Mouse (Mus musculus) 416B (cell line): Measurements from ENCODE around the gene Srsf9.

Source experiments
- DNase-seq: peaks from one replicate; pipeline ENCODE4 v3.0.0; 2011; ENCODE audit warnings: low read depth

Srsf9 gene

DNA sequence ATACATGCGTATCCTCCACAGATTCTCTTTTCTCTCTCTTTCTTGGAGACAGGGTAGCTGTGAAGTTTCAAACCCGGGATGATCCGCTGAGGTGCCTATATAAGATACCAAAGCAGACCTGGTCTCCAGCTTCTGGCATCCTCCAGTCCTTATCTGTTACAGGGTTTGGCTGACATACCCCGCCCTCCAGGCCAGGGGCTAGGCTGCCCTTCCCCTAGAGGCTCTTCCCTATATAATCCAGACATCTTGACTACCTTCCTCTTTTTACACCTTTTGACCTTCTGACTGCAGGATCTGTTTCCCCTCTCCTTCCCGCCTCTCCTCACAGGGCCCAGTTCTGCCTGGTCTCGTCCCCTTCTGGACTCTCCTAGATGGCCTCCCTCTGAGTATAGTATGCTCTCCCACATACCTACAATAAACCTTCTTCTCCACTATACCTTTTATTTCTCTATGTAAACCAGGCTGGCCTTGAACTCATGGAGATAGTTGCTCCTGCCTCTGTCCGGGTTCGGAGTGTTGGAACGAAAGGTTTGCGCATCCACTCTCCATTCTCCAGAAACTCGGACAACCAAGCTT, 633 bp upstream of the Srsf9 start:
- no peak for DNase-seq

DNA sequence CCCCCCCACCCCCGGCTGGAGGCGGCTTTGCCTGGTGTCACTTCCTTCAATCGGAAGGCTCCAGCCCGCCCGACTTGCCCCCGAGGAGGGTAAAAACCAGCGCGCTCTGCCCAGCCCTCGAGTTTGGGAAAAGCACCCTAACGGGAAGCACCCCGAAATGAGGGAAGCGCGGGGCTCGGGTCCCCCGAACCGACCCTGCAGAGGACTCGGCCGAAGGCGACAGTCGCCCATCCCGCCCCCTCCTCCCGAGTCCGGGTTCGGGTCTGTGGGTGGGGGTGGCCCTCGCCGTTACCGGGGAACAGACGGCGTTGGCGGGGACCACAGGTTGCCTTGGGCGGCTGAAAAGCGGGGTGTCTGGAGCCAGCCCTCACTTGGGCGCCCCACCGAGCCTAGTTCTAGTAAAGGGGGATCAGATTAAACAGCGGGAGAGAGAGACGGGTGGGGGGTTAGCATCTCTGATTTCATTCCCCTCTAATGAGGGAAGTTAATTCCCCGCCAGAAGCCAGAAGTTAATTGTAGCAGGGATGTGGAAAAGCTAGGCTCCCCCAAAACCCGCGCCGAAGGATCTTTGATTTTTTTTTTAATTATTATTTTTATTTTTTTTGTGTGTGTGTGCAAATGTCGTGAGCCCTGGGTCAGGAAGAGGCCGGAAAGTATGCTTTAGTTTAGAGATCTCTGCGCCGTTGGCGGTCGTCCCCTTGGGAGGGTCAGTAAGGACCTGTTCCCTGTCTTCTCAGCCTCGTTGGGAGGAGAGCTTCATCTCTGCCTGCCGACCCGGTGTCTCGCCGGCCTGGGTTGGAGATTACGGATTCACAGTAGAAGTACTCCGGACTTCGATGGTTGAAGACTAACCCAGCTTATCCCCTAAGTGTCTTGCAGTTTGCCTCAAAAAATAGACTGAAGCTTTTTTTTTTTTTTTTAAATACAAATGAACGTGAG, 902 bp downstream of the Srsf9 start:
- peak; percentile 44 for DNase-seq

DNA sequence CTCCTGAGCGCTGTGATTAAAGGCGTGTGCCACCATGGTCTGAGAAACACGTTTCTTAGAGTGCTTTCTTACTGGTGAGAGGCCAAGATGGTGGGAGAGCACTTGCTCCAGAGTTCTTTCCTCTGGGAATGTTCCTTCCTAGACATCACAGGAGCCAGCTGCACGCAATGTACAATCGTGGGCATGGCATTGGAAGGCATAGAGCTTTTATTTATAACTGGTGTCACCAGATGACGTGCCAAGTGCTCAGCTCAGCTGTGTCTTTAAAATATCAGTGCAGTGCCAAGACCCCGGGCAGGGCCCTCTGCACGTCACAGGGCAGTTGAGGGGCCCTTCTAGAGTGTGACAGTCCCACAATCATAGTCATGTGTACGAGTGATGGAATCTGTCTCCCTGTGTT, 4.0 kb downstream of the Srsf9 start:
- DNase-seq = no peak

DNA sequence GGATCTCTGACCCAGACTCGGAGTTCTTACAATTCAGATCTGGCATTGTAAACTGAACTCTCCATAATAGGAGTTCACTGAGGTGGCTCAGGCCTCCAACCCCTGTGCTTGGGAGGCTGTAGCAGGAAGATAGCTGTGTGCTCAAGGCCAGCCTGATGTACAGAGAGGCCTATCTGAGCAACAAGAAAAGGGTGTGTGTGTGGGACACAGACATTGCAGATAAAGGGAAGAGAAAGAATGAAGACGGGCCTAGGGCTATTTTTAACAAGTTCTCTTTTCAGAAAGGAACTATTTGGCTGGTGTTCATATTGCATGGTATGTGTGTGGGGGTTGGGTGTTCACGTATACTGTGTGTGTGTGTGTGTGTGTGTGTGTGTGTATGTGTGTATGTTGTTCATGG, 6.6 kb downstream of the Srsf9 start:
- no peak for DNase-seq

DNA sequence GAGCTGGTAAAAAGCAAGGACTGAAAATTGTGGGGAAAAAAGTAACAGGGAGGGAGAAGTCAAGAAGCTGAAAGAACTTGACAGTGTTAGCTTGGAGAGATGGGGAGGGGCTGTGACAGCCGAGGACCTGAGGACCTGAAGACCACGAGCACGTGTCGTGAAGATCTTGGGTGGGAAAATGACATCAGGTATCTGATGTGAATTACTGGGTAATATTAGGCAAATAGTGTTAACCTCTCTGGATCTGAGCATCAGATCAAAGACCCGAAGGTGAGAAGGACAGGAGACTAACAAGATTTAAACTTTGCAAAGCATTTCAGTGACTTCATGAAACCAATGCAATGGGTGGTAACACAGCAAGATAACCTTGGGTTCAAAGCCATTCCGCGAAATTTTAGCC, 13.0 kb downstream of the Srsf9 start:
- DNase-seq = no peak

DNA sequence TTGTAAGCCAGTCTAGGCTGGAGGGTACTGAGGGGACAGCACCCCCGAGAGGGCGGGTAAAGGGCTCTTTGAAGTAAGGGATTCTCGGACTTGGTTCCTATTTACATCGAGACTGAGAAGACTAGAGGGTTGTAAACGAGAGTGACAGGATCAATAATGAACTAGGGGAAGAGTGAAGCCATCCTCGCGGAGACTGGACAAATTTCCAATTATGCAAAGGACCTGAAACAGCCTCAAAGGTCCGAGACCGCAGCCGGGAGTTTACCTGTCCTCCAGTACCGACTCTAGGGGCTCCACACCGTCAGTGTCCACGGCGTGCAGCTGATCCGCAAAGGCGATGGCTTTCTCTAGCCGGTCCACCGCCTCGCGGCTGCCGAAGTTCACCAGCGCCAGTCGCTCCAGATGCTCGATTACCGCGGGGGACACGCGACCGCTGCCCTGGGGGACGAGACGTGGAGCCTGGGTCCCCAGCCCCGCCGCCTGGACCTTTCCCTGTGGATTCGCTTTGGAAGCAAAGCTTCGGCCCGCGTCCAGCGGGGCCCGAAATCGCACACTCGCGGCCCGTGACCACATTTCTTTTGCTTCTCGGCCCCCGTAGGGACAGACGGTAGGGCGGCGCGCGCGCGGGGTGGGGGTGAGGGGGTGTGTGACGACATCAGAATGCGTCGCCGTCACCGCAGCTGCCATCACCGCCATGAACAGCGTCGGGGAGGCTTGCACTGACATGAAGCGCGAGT, 13.8 kb downstream of the Srsf9 start, which contains the start of the genes Gatc and Triap1:
Gatc (minus strand) TSS at position 602 of the 737 bp plus-strand sequence.
Triap1 (plus strand) TSS at position 649 of the 737 bp plus-strand sequence.
- DNase-seq = peak; percentile 90

DNA sequence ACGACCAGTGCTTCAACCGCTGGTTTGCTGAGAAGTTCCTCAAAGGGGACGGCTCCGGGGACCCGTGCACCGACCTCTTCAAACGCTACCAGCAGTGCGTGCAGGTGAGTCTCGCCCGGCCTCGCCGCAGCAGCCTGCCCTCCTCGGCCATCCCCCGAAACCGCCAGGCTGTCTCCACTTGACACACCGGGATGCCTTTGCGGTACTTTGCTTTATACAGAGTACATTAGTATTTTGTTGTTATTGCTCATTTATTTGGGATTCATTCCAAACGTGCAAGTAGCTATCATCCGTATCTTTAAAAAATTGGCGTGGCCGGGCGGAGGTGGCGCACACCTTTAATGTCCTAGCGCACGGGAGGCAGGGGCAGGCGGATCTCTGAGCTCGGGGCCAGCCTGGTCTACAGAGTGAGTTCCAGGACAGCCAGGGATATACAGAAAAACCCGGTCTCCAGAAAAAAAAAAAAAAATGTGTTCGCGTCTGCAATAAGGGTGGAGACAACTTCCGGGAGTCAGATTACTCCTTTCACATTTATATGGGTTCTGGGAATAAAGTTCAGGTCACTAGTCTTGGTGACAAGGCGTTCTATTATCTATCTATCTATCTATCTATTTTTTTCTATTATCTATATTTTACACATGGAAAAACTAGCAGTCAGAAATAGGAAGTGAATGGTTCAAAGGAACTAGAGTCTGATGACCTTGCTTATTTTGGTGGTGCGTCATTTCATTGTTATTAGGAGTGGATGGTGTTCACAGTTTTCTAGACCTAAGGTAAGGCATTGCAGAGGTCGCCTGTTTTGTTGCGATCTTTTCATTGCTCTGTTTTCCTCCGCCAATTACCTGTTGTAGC, 14.6 kb downstream of the Srsf9 start:
- peak; percentile 33 for DNase-seq

DNA sequence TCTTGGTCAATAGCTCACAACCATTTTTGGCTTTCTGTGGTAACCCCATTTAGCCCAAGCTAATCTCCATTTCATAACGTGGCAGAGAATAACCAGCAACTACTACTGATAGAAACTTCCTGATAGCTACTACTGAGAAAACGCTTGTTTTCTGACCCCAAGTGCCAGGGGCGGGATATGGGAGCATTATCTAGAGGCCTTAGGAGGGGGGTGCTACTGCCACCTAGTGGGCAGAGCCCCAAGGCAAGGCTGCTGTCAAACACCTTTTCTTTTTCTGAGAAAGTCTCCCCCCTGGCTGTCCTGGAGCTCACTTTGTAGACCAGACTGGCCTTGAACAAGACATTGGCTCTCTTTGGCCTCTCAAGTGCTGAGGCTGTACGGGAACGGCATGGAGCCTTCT, 20.6 kb downstream of the Srsf9 start:
- peak; percentile 93 for DNase-seq

DNA sequence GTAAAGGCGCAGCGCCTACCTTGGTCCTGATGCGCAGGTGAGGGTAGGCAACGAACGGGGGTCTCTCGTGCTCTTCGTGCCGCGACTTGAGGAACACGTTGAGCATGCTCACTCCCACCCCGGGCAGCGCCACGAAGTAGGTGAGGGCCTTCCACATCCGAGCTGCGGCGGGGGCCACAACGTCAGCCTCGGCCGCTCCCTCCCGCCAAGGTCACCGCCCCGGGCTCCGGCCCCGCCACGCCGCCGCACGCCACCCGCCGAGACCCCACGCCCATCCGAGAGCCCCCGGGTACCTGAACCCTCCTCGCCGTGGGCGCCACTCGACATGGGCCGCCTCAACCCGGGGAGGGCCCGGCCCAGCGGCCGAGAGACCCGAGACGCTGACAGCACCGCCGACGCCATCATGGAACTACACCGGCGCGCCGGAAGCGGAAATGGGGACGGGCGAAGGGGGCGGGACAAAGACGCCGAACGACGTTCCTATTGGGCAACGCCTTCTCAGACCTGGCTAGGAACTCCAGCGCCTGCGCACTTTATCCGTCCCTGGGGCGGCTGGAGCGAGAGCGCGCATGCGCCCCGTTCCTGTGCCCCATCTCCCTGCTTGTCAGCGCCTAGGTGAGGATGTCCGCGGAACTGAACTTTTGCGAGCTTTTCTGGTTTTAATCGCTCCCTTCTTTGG, 21.7 kb downstream of the Srsf9 start, which contains the start of gene Cox6a1:
Cox6a1 (minus strand) TSS at position 436 of the 679 bp plus-strand sequence.
- DNase-seq = peak; percentile 98

DNA sequence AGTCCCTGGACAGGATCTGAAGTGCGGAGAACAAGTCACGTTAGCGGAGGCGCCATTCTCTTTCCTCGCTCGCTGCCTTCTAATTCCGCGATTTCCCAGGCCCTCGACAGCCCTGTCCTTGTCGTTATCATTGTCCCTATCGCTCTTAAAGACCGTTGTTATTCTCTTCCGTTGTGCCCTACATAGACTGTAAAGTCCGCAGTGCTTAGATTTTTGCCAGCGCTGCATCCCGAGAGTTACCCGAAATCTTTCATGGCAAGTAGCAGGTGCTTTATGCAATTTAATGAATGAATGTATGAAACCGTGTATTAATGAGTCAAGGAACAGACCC, 22.2 kb downstream of the Srsf9 start:
- DNase-seq = no peak

DNA sequence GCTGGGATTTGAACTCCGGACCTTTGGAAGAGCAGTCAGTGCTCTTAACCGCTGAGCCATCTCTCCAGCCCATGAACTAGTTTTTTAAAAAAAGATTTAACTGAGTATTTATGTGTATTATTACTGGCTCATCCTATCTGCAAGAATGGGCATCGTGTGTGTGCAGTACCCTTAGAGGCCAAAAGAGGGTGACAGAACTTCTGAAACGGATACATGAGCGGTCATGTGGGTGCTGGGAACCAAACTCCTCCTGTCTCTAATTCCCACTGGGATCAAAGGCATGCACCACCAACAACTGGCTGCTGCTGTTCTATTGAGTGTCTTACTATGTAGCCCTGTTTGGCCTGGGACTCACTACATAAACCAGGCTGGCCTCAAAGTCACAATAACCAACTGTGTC, 24.4 kb downstream of the Srsf9 start:
- DNase-seq = no peak

DNA sequence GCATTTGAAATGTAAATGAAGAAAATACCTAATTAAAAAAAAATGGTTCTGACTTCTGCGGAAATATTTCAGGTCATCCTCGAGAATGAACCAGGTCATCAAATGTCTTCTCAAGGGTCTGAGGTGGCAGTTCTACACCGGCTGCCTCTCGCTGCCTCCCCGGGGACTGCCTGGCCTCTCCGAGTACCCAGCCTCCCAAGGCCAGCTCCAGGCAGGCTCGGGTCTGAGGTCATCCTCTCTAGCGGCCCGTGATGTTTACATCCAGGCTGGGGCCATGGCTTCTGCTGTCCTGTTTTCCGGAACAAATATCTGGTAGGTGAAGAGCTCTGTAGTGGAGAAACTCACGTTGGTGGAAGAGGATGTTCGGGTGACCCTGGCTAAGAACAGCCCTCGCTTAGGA, 28.1 kb downstream of the Srsf9 start:
- no peak for DNase-seq

DNA sequence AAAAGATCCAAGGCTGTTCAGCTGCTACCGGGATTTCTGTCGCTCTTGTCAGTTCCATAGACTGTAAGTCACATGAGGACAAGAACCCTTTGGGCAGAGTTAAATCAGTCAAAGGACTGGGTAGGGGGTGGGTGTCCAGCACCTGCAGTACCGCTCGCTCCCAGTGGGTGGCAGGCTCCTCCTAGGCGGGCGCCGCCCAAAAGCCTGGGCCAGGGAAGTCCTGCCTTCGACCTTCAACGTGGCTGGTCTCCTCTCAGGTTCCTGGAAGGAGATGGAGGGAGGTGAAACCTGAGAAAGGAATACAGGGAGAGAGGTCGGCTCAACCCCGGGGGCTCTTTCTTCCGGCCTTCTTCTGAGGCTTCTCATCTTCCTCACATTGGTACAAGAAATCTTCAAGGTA, 31.9 kb downstream of the Srsf9 start:
- DNase-seq = peak; percentile 87

DNA sequence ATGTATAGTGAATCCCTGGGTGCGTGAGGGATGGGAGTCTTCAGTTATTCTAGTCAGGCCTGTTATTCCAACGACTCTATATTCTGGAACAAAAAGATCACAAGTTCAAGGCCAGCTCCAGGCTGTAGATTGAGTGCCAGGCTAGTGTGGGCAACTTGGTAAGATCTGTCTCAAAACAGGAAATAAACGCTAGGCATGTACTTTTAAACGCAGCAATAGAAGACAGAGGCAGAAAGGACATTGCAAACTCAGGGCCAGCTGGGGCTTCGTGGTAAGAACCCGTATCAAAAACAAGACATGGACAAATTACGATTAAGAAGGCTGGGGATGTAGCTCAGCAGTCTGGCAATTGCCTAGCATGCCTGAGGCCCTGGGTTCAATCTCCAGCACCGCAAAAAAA, 32.5 kb downstream of the Srsf9 start:
- DNase-seq = peak; percentile 69

DNA sequence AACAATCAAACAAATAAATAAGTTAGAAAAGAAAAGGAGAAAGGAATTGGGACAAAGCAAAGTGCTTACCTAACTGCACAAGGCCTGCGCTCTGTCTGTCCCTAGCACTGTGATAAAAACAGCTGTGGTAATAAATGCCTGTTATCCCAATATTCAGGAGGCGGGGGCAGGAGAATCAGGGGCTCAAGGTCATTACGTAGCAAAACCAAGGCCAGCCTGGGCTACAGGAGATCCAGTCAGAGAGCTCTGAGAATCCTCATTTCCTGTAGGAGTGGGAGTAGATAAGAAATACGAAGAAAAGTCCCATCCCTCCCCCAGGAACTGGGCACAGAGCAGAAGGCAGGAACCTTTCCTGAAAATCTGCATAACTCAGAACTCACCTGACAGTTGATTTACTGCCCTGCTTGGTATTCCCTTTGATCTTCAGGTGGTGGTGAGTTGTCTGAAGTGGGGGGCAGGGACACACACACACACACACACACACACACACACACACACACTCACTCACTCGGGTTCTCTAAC, 32.9 kb downstream of the Srsf9 start:
- no peak for DNase-seq

DNA sequence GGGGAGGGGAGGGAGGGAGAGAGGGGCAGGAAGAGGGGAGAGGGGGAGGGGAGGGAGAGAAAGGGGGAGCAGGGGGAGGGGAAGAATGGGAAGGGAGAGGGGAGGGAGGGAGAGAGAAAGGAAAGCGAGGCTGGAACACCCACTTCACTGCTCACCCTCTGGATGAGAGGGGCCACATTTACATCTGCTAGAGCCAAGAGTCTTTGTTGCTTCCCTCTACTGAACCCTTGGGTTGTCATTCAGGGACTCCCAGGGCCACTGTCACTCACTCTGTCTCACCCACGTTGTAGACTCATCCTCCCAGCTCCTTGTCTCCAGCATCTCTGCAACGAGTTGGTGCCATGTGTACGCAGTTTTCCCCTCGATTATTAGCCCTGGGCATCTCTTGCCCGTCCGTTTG, 35.2 kb downstream of the Srsf9 start:
- DNase-seq = no peak

DNA sequence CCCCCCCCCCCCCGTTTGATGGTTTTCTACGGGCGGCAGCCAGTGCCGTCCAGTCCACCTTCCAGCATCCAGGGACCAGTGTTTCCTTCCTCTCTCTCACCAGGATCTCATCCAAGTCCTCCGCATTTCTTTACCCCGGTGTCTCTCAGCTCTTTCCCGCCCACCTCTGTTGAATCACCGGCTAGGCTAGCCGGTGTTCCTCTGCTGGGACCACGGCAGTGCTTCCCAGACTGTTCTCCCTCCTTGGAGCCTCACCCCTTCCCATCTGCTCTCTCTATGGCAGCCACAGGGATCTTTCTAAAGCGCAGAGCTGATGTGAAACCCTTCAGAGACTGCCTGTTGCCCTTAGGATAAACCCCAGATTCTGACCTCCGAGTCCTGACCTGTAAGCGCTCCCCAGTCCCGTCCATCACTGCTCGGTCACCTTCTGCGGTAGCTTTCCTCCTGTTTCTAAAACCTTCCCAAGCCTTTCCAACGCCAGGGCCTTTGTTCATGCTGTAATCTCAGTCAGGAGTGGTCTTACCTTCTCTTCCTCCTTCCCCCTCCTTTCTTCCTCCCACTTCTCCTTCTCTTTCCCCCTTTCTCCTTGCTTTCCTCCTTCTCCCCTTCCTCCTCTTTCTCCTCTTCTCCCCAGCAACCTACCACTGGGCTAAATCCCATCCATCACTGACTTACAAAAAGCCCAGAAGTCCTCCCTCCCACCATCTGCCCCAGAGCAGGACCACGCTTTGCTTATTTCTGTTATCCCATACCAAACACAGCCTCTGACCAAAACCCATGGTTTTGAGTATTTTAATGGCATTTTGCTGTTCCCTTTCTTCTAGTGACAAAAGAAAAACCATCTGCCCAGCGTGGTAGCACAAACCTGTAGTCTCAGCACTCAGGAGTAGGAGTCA, 36.1 kb downstream of the Srsf9 start:
- DNase-seq = no peak

DNA sequence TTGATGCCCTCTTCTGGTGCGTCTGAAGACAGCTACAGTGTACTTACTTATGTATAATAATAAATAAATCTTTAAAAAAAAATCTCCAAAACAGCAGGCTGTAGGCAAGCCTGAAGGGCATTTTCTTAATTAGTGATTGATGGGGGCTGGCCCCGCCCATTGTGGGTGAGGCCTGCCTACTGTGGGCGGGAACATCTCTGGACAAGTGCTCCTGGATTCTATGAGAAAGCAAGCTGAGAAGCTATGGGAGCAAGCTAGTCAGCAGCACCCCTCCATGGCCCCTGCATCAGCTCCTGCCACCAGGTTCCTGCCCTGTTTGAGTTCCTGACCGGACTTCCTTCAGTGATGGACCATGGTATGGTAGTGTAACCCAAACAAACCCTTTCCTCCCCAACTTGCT, 37.8 kb downstream of the Srsf9 start:
- no peak for DNase-seq

DNA sequence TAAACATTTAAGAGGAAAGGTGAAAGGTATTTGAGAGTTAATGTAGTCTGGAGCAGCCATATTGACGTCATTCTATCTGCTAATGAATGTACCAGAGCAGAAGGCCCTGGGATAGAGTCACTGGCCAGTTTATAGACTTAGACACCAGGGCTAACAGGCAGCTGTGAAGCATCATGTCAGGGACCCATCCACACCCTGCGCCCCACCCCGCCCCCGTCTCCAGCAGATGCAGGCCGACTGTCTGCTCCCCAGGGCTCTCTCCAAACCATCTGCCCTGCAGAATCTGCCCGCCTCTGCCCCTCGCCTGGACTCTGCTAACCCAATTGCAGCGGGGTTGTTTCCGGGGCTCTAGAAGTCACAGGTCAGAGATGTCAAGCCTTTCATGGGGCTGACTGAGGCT, 44.8 kb downstream of the Srsf9 start:
- no peak for DNase-seq
